Comparison of ENCODE assay signal across 32 mouse cellular contexts in the genomic region with DNA sequence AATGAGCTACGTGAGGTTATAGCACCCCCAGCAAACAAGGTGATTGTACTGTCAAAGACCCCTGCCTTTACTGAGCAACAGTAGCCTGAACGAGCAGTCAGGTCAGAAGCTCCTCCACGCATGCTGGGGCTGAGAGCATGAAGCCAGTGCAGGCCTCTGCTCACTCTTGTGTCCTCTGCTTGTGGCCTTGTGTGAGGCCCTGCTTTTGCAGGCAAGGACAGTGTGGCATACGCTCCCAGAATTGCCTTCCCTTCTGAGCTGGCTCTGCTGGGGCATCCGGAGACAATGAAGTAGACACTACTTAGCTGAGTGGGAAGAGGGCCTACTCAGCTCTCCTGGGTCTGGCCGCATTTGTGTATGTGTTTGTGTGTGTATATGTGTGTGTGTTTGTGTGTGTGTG. TPM values are rescaled to one million over a fixed set of nuclear protein-coding genes. Genes with fewer than 3 reads are reported as not detected.
DNase-seq lines count a peak whose midpoint lies in the region.
"Had no signal": no experiment of that assay in that cellular context is flagged by ENCODE, and none has a peak within 500 bp of the region (broad histone marks: within the 10 kb centered on the region; RNA-seq: fewer than 3 reads in every experiment).

No protein-coding gene starts in this region.

- intact Hi-C loops in left cerebral cortex, postnatal 4 days (cut with DNase I), result loop anchor here (10.0 kb wide), 2 partner anchors 205 to 325 kb away; no protein-coding TSS in a partner anchor

- peak; percentile 36 to 85 for DNase-seq in adrenal gland, adult (ENCODE audit: inconsistent age in 2 of 2, low spot score in 1 of 2)
- DNase-seq in adrenal gland, postnatal 4 days (ENCODE audit: low spot score in 2 of 2), result no peak
- DNase-seq in ovary, adult 18-20 months (ENCODE audit: low spot score), result peak; percentile 28
- no peak for DNase-seq in ovary, postnatal 14 days (ENCODE audit: low spot score)
- peak; percentile 76 for DNase-seq in adrenal gland, adult 2 months
- DNase-seq in adrenal gland, postnatal 14 days, result peak; percentile 53
- DNase-seq in neural tube, embryonic 10.5 days (ENCODE audit: extremely low spot score, low spot score), result no peak
- no peak for DNase-seq in left cerebral cortex, postnatal 4 days
- DNase-seq: cerebellum, adult 11 months; cerebellum, adult 9-10 months; cerebellum, postnatal 14 days; gastrocnemius, postnatal 14 days; heart, adult 18-20 months; heart, postnatal 10 days; heart, postnatal 36 days had no signal

RNA-seq across cellular contexts. Expression of gene Fam169a, which starts 7.3 kb away (rescaled TPM):
- total RNA-seq in adrenal gland, postnatal 4 days (2021), result 10 to 100 TPM in 1 of 2 experiments, 1 to 10 TPM in 1; 10.0 to 10.4 TPM
- 1 to 10 TPM; 1.8 to 8.5 TPM for total RNA-seq in adrenal gland, adult 2 months (2021)
- polyA plus RNA-seq in adrenal gland, adult 2 months (2012; rRNA removed), result 0.04 and 0.29 TPM in 2 replicates
- 4.5 and 5.7 TPM in 2 replicates for total RNA-seq in adrenal gland, postnatal 14 days (2021)
- total RNA-seq in left cerebral cortex, postnatal 4 days (2021), result 10 to 100 TPM; 36.6 to 38.4 TPM
- total RNA-seq: gastrocnemius, postnatal 14 days; gastrocnemius, postnatal 4 days had no signal

RNA-seq across cellular contexts. Expression of gene 1700029F12Rik, which starts 25.6 kb away (rescaled TPM):
- total RNA-seq in adrenal gland, postnatal 4 days (2021), result under 1 TPM in 1 of 2 experiments, not detected in 1; 0.36 TPM
- total RNA-seq in adrenal gland, adult 2 months (2021), result under 1 TPM in 1 of 2 experiments, not detected in 1; 0.75 TPM
- 0.42 and 0.48 TPM in 2 replicates for polyA plus RNA-seq in adrenal gland, adult 2 months (2012; rRNA removed)
- total RNA-seq in adrenal gland, postnatal 14 days (2021), result not detected in 2 replicates
- not detected for total RNA-seq in left cerebral cortex, postnatal 4 days (2021)
- total RNA-seq: adrenal gland, adult 18-20 months; ES-E14; gastrocnemius, adult 18-20 months; gastrocnemius, postnatal 14 days; gastrocnemius, postnatal 4 days; heart, adult 18-20 months; heart, postnatal 10 days; heart, postnatal 36 days; hindbrain, postnatal 0 days had no signal
- polyA plus RNA-seq: activated CD4-positive, CD25-positive, alpha-beta regulatory T cell, adult 4 months; embryonic facial prominence, embryonic 11.5 days; embryonic facial prominence, embryonic 14.5 days; forebrain, embryonic 10.5 days; forebrain, embryonic 13.5 days; forebrain, embryonic 16.5 days; heart, embryonic 12.5 days; heart, embryonic 15.5 days; hindbrain, embryonic 11.5 days; hindbrain, embryonic 14.5 days; hindbrain, postnatal 0 days; inflammation-experienced regulatory T-cells, adult 6 months; intestine, embryonic 16.5 days had no signal

RNA-seq across cellular contexts. Expression of gene Gm6169, which starts 39.3 kb away (rescaled TPM):
- 10 to 100 TPM in 1 of 2 experiments, 1 to 10 TPM in 1; 2.1 to 26.4 TPM for total RNA-seq in adrenal gland, postnatal 4 days (2021)
- 10 to 100 TPM in 1 of 2 experiments, under 1 TPM in 1; 0.66 to 15.5 TPM for total RNA-seq in adrenal gland, adult 2 months (2021)
- polyA plus RNA-seq in adrenal gland, adult 2 months (2012; rRNA removed), result 0.96 and 1.0 TPM in 2 replicates
- 0.33 TPM in 1 of 2 replicates, not detected in the other for total RNA-seq in adrenal gland, postnatal 14 days (2021)
- 1 to 10 TPM in 1 of 2 experiments, not detected in 1; 6.2 TPM for total RNA-seq in left cerebral cortex, postnatal 4 days (2021)

Comparison
In these comparisons a context has a peak if more than half of its experiments do, and no peak if none do; other contexts are left out.
1. DNase-seq: peak in adrenal gland, adult (2 of 2), ovary, adult 18-20 months (single experiment), adrenal gland, adult 2 months (single experiment) and adrenal gland, postnatal 14 days (single experiment); none in adrenal gland, postnatal 4 days (0 of 2), ovary, postnatal 14 days (single experiment), neural tube, embryonic 10.5 days (single experiment) and left cerebral cortex, postnatal 4 days (single experiment).